Mouse (Mus musculus) hindlimb bud, embryonic 11.5 days (tissue): ENCODE measurements around the gene Echdc3.

Experiments
- DNase-seq: peaks from one replicate; pipeline ENCODE4 v3.0.0-alpha.2; 2012; ENCODE audit warnings: low read depth, low spot score; ENCODE audit errors: extremely low spot score

The Echdc3 gene

DNA sequence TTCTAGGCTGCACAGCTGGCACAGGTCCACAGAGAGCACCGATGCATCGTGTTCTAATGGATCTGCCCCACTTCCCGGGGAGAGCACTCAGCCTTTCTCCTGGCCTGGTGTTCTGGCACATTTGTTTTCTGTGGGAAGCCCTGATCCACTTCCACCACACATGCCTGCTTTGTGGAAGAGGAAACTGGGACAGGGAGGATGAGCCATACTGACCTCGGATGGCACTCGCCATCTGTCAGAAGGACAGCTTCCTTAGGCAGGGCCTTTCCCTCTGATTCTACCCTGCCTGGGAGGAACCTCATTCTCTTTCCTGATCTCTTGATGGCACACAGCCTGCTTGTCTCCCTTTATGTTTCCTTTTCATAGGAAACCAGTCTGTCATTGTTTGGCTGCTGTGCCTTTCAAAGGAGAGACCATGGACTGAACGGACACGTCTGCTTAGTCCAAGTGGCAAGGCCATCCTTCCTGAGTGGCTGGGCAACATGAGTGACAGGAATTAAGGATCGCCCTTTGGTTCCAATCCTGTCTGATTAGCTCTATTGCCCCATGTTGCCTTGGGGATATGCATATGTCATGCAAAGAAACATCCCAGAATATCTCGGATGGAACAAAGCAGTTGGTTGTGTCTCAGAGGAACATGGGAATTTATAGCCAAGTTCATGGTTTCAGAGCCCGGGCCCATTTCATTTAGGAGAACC, 13.7 kb upstream of the Echdc3 start:
- DNase-seq, result no peak

- peak; percentile 60 for DNase-seq
Observed at GRCm38 (mm10) chr2:6220141-6220805, 7.4 kb upstream of the Echdc3 start.

DNA sequence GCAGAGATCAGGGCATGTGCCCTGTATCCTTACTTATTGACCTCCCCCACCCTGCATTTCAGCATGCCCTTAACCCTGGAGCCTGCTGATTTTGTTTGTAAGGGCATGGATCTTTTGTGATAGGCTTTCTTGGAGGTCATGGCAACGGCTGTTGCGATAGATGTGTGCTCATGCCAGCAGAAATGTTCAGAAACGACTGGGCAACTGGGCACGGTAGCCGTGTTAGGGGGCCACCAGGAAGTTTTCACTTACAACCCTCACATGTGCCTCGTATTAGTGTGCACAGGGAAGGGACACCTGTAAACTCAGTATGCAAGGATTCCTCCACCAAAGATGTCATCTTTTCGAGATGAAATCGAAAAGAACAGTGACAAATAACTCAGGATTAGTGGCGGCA, 508 bp downstream of the Echdc3 start:
- DNase-seq, result no peak

DNA sequence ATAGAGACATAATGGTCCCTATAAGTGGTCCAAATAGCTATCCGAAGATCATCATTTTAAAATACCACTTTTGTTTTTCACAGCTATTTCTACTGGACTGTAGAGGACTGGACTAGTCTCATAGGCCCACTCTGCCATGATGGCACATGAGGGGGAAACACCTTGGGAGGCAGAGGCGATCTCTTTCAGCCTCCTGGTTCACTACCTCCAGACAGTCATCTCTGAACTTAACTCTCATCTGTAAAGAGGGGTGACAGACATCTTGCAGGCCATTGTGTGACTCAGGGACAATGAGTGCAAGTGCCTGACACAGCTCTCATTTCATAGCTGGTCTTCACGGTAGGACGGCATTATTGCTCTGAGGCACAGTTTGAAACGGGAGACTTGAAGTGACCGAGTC, 2.0 kb downstream of the Echdc3 start:
- no peak for DNase-seq

DNA sequence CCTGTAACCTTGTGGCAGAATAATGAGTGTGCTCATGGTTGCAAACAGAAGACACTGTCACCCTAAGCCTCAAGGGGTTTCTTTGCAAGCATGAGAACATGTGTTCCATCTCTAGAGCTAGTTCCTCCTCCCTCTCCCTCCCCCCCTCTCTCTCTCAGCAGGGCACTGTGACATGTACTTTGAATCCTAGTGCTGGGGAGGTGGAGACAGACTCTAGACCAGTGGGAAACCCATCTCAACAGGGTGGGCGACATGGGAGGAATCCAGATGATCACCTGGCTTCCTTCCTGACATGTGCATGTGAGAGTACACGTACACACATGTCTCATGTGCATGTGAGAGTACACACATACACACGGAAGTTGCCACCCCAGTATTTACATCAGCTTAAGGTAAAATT, 3.1 kb downstream of the Echdc3 start:
- DNase-seq, result no peak

DNA sequence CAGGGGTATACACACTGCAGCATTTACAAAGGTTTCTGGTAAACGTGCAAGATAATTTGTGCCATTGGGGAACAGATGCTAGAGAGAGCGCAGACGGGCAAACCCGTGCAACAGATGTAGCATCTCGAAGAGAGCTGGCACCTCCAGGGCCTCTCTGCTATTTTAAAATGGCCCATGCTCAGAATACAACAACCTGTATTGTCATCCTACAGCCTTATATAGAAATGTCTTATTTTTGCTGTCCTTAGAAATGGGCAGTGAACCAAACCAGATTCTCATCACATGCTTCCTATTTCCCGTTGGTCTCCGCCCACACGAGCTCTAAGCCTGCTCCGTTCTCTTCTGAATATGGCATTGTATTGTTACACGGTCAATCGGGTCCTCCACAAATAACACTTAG, 3.7 kb downstream of the Echdc3 start:
- DNase-seq, result no peak

GRCm38 (mm10) chr2:6207736-6208135, 5.1 kb downstream of the Echdc3 start:
- DNase-seq, result no peak

DNA sequence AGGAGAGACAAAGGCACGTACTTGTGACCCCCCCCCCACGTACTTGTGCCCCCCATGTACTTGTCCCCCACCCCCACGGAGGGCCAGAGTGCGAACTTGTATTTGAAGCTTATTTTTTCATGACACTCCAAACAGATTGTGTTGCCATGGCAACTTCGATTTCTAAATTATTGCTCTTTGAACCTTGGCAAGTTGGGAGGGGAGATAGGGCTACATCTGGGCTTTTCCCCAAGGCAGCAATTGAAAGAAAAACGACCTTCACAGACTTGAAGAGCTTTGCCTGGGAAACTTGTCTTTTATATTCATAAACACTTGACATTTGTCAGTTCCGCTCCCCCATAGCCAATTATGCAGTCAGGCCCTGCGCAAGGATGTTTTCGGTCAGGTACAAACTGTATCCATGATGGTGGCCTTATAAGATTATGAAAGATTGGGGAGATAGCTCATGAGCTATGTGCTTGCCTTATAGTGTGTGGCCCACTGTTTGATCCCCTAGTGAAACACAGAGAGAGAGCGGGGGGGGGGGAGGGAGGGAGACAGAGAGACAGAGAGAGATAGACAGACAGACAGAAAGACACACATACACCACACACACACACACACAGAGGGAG, 16.4 kb downstream of the Echdc3 start:
- DNase-seq, result no peak

DNA sequence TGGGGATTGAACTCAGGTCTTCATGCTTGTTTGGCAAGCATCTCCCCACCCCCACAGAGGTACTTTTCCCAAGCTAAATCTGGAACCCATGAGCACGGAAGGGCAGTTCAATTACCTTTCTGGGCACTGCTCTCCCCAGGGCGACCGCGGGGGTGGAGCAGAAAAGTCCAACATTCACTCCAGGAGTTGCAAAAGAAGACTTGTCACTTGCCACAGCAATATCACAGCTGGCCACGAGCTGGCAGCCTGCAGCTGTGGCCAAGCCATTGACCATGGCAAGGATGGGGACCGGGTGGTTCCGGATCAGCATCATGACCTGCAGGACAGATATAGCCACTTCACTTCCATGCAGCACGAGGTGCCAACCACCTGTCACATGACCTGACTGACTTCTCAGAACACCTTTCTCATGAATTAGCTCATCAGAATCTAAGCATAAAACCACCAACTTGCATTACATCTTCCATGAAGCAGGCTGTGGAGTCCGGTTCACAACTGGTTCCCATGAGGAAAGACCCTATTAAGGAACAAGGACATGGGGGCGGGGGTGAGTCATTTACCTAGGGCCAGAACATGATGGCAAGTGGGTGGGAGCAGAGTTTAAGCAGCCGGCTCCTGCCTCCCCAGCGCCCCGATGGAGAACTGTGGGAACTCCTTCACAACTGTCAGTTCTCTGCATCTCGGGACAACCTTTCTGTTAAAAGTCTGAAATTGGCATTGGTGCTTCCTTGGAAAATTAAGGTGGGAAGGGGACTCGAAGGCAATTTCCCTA, 17.2 kb downstream of the Echdc3 start:
- no peak for DNase-seq

DNA sequence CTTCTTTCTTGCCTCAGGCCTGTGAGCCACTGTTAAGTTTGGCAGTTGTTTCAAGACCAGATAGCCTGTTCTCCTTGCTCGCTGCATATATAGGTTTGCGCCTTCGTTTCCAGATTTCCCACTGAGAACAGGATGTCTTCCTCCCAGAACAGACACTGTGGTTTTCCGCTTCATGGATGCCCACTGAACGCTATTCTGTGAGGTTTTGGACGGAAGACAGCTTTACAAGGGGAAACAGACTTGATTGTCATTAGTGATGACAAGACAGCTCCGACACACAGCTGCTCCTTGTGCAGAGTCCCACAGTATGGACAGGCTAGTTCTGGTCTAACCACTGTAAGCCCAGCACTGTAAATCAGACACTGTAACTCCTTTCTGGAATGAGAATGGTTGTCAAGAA, 18.3 kb downstream of the Echdc3 start:
- no peak for DNase-seq

DNA sequence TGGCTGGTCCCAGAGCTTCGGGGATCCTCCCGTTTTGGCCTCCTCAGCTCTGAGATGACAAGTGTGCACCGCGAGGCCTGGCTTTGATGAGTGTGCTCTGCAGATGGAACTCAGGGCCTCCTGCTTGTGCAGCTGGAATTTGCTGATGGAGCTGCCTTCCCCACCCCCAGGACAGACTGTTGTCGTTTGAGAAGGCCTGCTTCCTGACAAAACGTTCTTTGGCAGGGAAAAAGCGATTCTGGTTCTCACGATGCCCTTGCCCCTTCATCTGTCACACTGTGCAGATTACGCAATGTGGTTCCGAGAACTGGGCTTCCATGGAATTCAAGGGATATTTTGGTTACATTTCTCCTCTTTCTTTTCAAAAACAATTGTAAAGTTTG, 19.3 kb downstream of the Echdc3 start:
- DNase-seq, result no peak

- peak; percentile 71 for DNase-seq
Observed at GRCm38 (mm10) chr2:6192820-6193590, 19.8 kb downstream of the Echdc3 start.

DNA sequence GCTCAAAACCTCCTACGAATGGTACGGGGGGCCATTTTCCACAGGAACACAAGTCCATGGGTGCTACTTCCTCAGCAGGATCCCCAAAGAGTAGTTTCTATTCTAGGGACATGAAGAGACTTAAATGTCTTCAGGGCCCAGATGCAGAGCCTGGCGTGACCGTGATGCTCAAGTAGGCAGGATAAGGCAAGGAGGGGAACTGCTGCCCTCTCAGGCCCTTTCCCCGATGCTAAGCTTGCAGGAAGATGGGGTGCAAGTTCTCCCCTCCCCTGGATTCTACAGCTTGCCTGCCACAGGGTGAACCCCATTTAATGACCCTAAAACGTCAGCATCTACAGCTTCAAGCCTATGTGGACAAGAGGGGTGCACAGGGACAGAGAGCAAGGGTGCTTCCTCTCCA, 22.8 kb downstream of the Echdc3 start:
- DNase-seq, result no peak

- DNase-seq, result no peak
Observed at GRCm38 (mm10) chr2:6189675-6189998, 23.2 kb downstream of the Echdc3 start.

DNA sequence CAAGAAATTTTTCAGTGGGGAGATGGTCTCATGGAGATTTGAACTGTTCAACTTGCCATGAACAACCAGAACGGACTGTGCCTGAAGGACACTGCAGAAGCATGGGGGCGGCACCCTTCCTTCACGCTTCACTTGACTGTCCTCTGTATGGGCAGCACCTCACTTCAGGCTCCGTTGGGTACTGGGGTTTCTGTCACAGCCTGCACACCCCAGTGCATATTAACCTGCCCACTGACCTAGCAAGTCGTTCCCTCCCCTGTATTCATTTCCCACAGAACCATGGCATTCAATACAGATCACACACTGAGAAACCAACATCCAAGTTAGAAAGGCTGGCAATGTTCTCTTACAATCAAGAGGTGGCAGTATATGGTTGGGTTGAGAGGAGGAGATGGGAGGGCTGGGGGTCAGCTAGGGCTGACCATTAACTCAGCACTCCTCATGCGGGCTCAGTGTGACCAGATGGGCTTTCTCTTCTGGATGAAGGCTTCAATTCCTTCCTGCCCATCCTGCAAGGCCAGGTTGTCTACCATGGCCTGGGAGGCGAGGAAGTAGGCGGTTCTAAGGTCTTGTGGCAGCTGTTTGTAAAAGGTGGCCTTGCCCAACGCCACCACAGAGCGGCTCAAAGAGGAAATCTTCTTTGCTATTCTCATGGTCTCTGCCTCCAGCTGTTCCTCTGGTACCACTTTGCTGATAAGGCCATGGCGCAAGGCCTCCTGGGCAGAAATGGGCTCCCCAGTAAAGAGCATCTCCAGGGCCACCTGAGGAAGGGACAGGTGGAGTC, 23.8 kb downstream of the Echdc3 start:
- no peak for DNase-seq

DNA sequence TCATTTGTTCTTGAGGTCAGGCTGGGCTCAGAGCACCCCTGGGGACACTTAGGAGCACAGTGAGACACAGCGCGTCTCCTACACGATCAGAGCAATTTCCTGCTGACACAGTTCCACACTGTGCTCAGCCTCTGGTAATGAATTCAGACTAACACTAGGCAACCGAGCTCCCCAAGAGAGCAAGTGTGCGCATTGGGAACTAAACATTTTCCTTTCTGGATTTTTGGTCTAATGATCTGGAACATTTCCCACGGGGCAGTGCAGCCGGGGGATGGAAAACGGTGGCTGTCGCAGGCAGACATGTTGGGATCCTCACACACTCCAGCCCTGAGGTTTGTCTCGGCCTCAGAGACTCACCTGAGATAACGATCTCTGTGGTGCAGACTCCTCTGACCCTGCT, 25.4 kb downstream of the Echdc3 start:
- DNase-seq, result no peak

DNA sequence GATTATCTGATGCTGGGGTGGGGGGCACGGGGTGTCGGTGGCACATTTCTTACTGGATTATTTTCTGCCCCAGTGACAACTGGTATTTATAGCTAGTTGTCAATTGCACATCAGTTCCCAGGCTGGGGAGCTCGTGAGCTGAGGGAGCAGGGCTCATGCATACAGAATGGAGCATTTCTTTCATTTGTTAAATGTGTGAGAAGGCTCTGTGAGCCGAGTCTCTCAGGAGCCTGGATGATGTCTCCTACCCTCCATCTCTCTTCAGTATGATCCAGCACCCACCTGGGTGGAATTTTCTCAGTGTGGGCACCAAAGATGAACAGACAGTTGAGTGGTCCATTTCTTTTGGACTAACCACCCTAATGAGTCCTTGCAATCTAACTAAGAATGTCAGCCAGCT, 25.9 kb downstream of the Echdc3 start:
- no peak for DNase-seq

DNA sequence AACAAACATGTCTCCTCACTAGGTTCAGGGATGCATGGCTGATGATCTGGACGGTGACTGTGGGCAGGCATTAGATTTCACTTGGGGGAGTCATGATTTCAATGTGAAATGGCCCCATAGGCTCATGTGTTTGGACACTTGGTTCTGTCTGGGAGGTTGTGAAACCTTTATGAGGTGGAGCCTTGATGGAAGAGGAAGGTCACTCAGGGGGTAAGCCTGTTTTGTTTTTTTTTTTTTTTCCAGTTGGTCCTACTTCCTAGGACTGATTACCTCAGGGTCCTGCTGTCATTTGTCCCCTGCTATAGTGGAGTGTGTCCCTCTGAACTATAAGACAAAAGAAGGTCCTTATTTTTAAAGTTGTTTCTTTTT, 33.1 kb downstream of the Echdc3 start:
- no peak for DNase-seq

DNA sequence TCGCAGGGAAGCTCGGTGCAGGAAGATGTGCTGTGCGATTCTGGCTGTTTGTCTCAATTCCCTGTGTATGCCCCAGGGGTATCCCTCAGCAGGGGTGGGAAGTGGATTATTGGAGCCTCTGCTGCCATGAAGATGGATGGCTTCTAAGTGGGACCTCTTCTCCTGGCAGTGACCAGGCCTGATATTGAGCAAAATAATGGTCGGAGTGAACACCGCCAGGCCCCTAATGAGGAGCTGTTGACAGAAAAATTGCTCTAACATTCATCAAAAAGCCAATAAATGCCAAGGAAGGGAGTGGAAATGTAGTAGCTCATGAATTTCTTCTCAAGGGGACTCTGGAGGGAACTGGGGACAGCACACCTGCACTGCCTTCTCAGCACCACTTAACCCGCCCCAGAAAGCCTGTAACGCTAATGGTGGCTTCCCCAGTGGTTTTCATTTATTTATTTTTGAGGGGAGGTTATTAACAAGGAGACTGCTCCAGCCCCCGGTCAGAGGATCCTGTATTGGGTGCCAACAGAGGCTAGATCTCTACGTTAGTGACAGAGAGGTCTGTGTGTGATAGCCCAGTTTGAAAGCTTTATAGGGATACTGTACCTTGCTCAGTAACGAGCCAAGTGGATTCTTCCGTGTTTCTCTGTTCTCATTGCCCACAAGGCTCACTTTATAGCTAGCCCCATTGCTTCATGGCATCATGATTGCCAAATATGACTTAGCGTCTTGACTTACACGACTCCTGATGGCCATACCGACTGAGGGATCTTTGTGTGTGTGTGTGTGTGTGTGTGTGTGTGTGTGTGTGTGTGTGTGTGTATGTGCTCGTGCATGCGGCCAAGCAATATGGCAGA, 33.7 kb downstream of the Echdc3 start:
- peak; percentile 86 for DNase-seq

DNA sequence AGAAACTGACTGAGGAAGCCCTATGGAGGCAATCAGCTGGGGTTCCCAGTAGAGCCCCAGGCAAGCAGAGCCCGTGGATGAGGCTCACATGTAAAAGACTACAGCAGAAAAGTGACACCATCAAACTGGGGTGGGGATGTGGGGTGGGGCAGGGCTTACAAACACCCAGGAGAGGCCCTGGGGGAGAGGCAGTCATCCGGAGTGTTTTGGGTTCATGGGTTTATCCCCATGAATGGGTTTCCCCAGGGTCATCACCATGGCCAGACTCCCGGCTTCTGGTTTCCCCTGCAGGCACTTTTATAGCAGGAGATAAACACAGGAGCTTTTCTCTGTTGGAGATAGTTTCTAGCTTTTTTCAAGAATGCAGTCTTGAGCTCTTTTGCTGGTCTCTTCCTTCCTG, 39.8 kb downstream of the Echdc3 start:
- DNase-seq, result no peak
